In the genomic region with DNA sequence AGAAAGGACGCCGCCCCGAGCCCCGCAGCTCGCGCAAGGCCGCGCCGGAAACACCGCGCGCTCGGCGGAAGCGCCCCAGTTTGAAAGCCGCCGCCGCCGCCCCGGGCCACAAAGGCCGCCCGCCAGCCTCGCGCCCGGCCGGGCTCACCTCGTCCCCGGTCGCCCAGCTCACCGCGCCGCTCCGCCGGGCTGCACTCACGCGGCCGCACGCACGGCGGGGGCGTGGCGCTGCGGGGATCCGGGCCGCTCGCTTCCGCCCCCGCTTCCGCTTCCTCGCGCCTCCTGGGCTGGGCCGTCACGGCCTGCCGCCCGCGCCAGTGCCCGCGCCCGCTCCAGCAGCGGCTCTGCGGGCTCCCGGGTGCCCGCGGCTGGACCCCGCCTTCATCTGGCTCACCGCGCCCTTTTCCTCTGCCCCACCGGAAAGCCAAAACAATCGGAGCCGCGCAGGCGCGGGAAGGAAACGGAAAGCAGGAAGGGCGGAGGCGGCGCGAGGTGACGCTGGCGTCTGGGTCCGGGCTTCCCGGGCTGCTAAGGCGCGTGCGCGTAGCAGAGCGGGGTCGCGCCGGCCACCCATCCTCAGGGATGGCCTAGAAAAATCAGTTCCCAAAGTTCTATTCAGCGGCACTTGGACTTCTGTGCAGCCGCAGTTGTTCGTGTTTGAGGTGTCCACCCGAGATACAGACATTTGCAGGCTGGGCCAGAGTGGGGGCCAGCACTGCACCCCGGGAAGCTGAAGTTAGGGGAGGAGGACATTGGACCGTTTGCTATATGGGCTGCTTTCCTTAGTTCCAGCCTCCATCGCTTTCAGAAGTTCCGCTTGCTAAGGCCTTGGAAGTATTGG, we compare ENCODE assay signal across 8 mouse cellular contexts. TPM values are rescaled to one million over a fixed set of nuclear protein-coding genes. Genes with fewer than 3 reads are reported as not detected.
A peak's percentile ranks its signal among the peaks of the same experiment; 100 is the strongest.
DNase-seq lines count a peak whose midpoint lies in the region; TF ChIP-seq lines count a peak whose summit lies in the region.

Gene Kbtbd2 (minus strand): TSS at position 503 of the 841 bp plus-strand sequence.

- H3K27me3 ChIP-seq in megakaryocyte, embryonic 14.5 days (replicated peaks): no peaks in the 10 kb centered on the region

- peak; percentile 82 for DNase-seq in WW6 (ENCODE audit: low read depth, low spot score)
- DNase-seq in cerebellum, postnatal 4 days (ENCODE audit: low spot score in 2 of 2): peak; percentile 81 to 93
- peak; percentile 97 for DNase-seq in gastrocnemius, adult 2 months
- DNase-seq in hindlimb bud, embryonic 11.5 days (ENCODE audit: extremely low spot score, low read depth, low spot score): peak; percentile 63
- DNase-seq in left cerebral cortex, adult 8-10 months (ENCODE audit: low spot score in 2 of 2): peak; percentile 91 to 92
- DNase-seq in right cerebral cortex, postnatal 10 days (ENCODE audit: low spot score in 2 of 2): peak; percentile 96 to 97
- DNase-seq in urinary bladder, postnatal 25 days (ENCODE audit: low spot score): peak; percentile 89

- H3K36me3 ChIP-seq in megakaryocyte, embryonic 14.5 days (replicated peaks; ENCODE audit: low read length): peaks cover 9% of the 10 kb centered on the region

- intact Hi-C loops in gastrocnemius, adult 2 months (cut with DNase I): loop anchor here (1.0 to 5.0 kb wide), 3 partner anchors 83 to 905 kb away; partner anchors contain the start of genes Avl9, Lancl2 and Vmn1r4

- H3K9me3 ChIP-seq in megakaryocyte, embryonic 14.5 days: no peaks in the 10 kb centered on the region

- no peak for TF ChIP-seq CTCF in gastrocnemius, adult 2 months (IDR thresholded peaks at IDR 0.05)

- H3K4me3 ChIP-seq in gastrocnemius, adult 2 months: peak within 1 kb of the TSS; percentile 97
- peak within 1 kb of the TSS; percentile 95 for H3K4me3 ChIP-seq in megakaryocyte, embryonic 14.5 days (replicated peaks)

- peaks cover 45% of the 10 kb centered on the region for H3K4me1 ChIP-seq in megakaryocyte, embryonic 14.5 days

- H3K27ac ChIP-seq in gastrocnemius, adult 2 months: peak within 1 kb of the TSS; percentile 99

RNA-seq across cellular contexts. Expression of gene Kbtbd2, which starts in this region (rescaled TPM):
- 10 to 100 TPM; 20.7 to 26.0 TPM for total RNA-seq in gastrocnemius, adult 2 months (2021)
- 10 to 100 TPM; 56.2 to 67.0 (median 59.8) TPM for total RNA-seq in left cerebral cortex, adult 8-10 months (2022)
- polyA plus RNA-seq in megakaryocyte, embryonic 14.5 days (2012; ENCODE audit: insufficient read depth, low replicate concordance): 0.78 and 2.1 TPM in 2 replicates

Comparison
In these comparisons a context has a peak if more than half of its experiments do, and no peak if none do; other contexts are left out.
1. Peak in every context shown above with its lines: DNase-seq, H3K4me3 ChIP-seq and H3K27ac ChIP-seq.